Mouse (Mus musculus): Measurements from ENCODE around the gene Arhgap15. TPM values are rescaled to one million over a fixed set of nuclear protein-coding genes. Genes with fewer than 3 reads are reported as not detected.

Gene Arhgap15
- polyA plus RNA-seq, 1 experiment from 2014 or later = 0.60 TPM

- ATAC-seq (ENCODE audit: insufficient number of reproducible peaks, insufficient read depth, low FRiP score, low TSS enrichment) = no peak
- 13% methylated on average over 6 of the region's 6 CpGs for WGBS
- Histone ChIP-seq H3K4me1 (peaks cover 6% of the 10 kb centered on the region), H3K9me3 (no peaks in the 10 kb centered on the region), H3K36me3 (no peaks in the 10 kb centered on the region), H3K27ac (no peak overlapping the region), H3K27me3 (no peaks in the 10 kb centered on the region), H3K9ac (no peak overlapping the region), H3K4me3 (no peak overlapping the region), H3K4me2 (replicated peaks) (no peak overlapping the region)
These were observed 473.6 kb downstream of the Arhgap15 start for GRCm38 (mm10) chr2:44222176-44222753.

GRCm38 (mm10) chr2:44234856-44235255 lies 486.2 kb downstream of the Arhgap15 start:
- no peak overlapping the region for H3K4me3 ChIP-seq
- ATAC-seq (ENCODE audit: insufficient number of reproducible peaks, insufficient read depth, low FRiP score, low TSS enrichment) = no peak
- no peaks in the 10 kb centered on the region for H3K27me3 ChIP-seq
- H3K27ac ChIP-seq = no peak overlapping the region
- H3K9ac ChIP-seq = no peak overlapping the region
- no peaks in the 10 kb centered on the region for H3K36me3 ChIP-seq
- WGBS = 27% methylated on average over 1 of the region's 1 CpGs
- no peak overlapping the region for H3K4me2 ChIP-seq (replicated peaks)
- H3K4me1 ChIP-seq = no peaks in the 10 kb centered on the region
- H3K9me3 ChIP-seq = no peaks in the 10 kb centered on the region

GRCm38 (mm10) chr2:44241657-44242454 lies 493.2 kb downstream of the Arhgap15 start:
- Histone ChIP-seq H3K9ac (no peak overlapping the region), H3K9me3 (no peaks in the 10 kb centered on the region), H3K4me2 (replicated peaks) (no peak overlapping the region), H3K4me1 (no peaks in the 10 kb centered on the region), H3K27me3 (no peaks in the 10 kb centered on the region), H3K27ac (no peak overlapping the region), H3K36me3 (no peaks in the 10 kb centered on the region), H3K4me3 (no peak overlapping the region)
- WGBS = 57% methylated on average over 7 of the region's 7 CpGs
- no peak for ATAC-seq (ENCODE audit: insufficient number of reproducible peaks, insufficient read depth, low FRiP score, low TSS enrichment)

- Histone ChIP-seq H3K4me3 (no peak overlapping the region), H3K27me3 (no peaks in the 10 kb centered on the region), H3K4me2 (replicated peaks) (no peak overlapping the region), H3K9me3 (no peaks in the 10 kb centered on the region), H3K4me1 (no peaks in the 10 kb centered on the region), H3K36me3 (no peaks in the 10 kb centered on the region), H3K9ac (no peak overlapping the region), H3K27ac (no peak overlapping the region)
- WGBS = 88% methylated on average over 15 of the region's 15 CpGs
- ATAC-seq (ENCODE audit: insufficient number of reproducible peaks, insufficient read depth, low FRiP score, low TSS enrichment) = no peak
These were observed 494.1 kb downstream of the Arhgap15 start for GRCm38 (mm10) chr2:44242628-44243255.

- WGBS = 74% methylated on average over 4 of the region's 4 CpGs
- no peak for ATAC-seq (ENCODE audit: insufficient number of reproducible peaks, insufficient read depth, low FRiP score, low TSS enrichment)
- no peak overlapping the region for H3K9ac ChIP-seq
These were observed 506.7 kb downstream of the Arhgap15 start for GRCm38 (mm10) chr2:44255343-44255742.

GRCm38 (mm10) chr2:44257946-44258345 lies 509.3 kb downstream of the Arhgap15 start:
- Histone ChIP-seq H3K27ac (no peak overlapping the region), H3K9ac (no peak overlapping the region), H3K36me3 (no peaks in the 10 kb centered on the region), H3K4me2 (replicated peaks) (no peak overlapping the region), H3K4me1 (no peaks in the 10 kb centered on the region), H3K9me3 (no peaks in the 10 kb centered on the region), H3K27me3 (no peaks in the 10 kb centered on the region), H3K4me3 (no peak overlapping the region)
- ATAC-seq (ENCODE audit: insufficient number of reproducible peaks, insufficient read depth, low FRiP score, low TSS enrichment) = no peak
- 52% methylated on average over 2 of the region's 2 CpGs for WGBS

More at GRCm38 (mm10) chr2:44255343-44255742, 506.7 kb downstream of the Arhgap15 start:
- H3K4me2 ChIP-seq (replicated peaks) = no peak overlapping the region
- no peaks in the 10 kb centered on the region for H3K27me3 ChIP-seq
- H3K4me3 ChIP-seq = no peak overlapping the region
- H3K4me1 ChIP-seq = no peaks in the 10 kb centered on the region
- no peaks in the 10 kb centered on the region for H3K9me3 ChIP-seq
- H3K27ac ChIP-seq = no peak overlapping the region
- H3K36me3 ChIP-seq = no peaks in the 10 kb centered on the region

GRCm38 (mm10) chr2:44271455-44272346 lies 523.1 kb downstream of the Arhgap15 start:
- Histone ChIP-seq H3K9me3 (no peaks in the 10 kb centered on the region), H3K27ac (peak overlapping the region; percentile 67), H3K4me1 (0 out of 2 replicates have a peak, but pooled peaks cover 6% of the 10 kb centered on the region), H3K4me3 (no peak overlapping the region), H3K4me2 (replicated peaks) (no peak overlapping the region), H3K36me3 (no peaks in the 10 kb centered on the region), H3K9ac (no peak overlapping the region), H3K27me3 (no peaks in the 10 kb centered on the region)
- 0 out of 2 replicates have a peak, but pooled peaks have one; percentile 52 for ATAC-seq (ENCODE audit: insufficient number of reproducible peaks, insufficient read depth, low FRiP score, low TSS enrichment)
- WGBS = 40% methylated on average over 17 of the region's 17 CpGs

GRCm38 (mm10) chr2:44272606-44273005 lies 524.0 kb downstream of the Arhgap15 start:
- no peak for ATAC-seq (ENCODE audit: insufficient number of reproducible peaks, insufficient read depth, low FRiP score, low TSS enrichment)
- Histone ChIP-seq H3K9ac (no peak overlapping the region), H3K4me3 (no peak overlapping the region), H3K36me3 (no peaks in the 10 kb centered on the region), H3K4me2 (replicated peaks) (no peak overlapping the region), H3K27ac (no peak overlapping the region), H3K27me3 (no peaks in the 10 kb centered on the region), H3K4me1 (0 out of 2 replicates have a peak, but pooled peaks cover 6% of the 10 kb centered on the region), H3K9me3 (no peaks in the 10 kb centered on the region)
- WGBS = 61% methylated on average over 13 of the region's 13 CpGs

GRCm38 (mm10) chr2:44274425-44274824 lies 525.8 kb downstream of the Arhgap15 start:
- Histone ChIP-seq H3K4me1 (0 out of 2 replicates have a peak, but pooled peaks cover 6% of the 10 kb centered on the region), H3K27me3 (no peaks in the 10 kb centered on the region), H3K9ac (no peak overlapping the region), H3K9me3 (no peaks in the 10 kb centered on the region), H3K4me3 (no peak overlapping the region), H3K36me3 (no peaks in the 10 kb centered on the region), H3K27ac (no peak overlapping the region), H3K4me2 (replicated peaks) (no peak overlapping the region)
- 88% methylated on average over 3 of the region's 3 CpGs for WGBS
- no peak for ATAC-seq (ENCODE audit: insufficient number of reproducible peaks, insufficient read depth, low FRiP score, low TSS enrichment)

GRCm38 (mm10) chr2:44286181-44286719 lies 537.6 kb downstream of the Arhgap15 start:
- no peaks in the 10 kb centered on the region for H3K9me3 ChIP-seq
- no peak overlapping the region for H3K4me3 ChIP-seq
- no peak for ATAC-seq (ENCODE audit: insufficient number of reproducible peaks, insufficient read depth, low FRiP score, low TSS enrichment)
- H3K27me3 ChIP-seq = no peaks in the 10 kb centered on the region
- H3K4me1 ChIP-seq = no peaks in the 10 kb centered on the region
- no peak overlapping the region for H3K9ac ChIP-seq
- no peak overlapping the region for H3K27ac ChIP-seq
- H3K4me2 ChIP-seq (replicated peaks) = no peak overlapping the region
- H3K36me3 ChIP-seq = no peaks in the 10 kb centered on the region
- WGBS = 91% methylated on average over 4 of the region's 4 CpGs

GRCm38 (mm10) chr2:44299156-44299555 lies 550.5 kb downstream of the Arhgap15 start:
- Histone ChIP-seq H3K27me3 (no peaks in the 10 kb centered on the region), H3K4me3 (no peak overlapping the region), H3K4me1 (no peaks in the 10 kb centered on the region), H3K36me3 (no peaks in the 10 kb centered on the region), H3K9ac (no peak overlapping the region), H3K9me3 (no peaks in the 10 kb centered on the region), H3K27ac (no peak overlapping the region), H3K4me2 (replicated peaks) (no peak overlapping the region)
- 87% methylated on average over 3 of the region's 3 CpGs for WGBS
- no peak for ATAC-seq (ENCODE audit: insufficient number of reproducible peaks, insufficient read depth, low FRiP score, low TSS enrichment)
